In the genomic region with DNA sequence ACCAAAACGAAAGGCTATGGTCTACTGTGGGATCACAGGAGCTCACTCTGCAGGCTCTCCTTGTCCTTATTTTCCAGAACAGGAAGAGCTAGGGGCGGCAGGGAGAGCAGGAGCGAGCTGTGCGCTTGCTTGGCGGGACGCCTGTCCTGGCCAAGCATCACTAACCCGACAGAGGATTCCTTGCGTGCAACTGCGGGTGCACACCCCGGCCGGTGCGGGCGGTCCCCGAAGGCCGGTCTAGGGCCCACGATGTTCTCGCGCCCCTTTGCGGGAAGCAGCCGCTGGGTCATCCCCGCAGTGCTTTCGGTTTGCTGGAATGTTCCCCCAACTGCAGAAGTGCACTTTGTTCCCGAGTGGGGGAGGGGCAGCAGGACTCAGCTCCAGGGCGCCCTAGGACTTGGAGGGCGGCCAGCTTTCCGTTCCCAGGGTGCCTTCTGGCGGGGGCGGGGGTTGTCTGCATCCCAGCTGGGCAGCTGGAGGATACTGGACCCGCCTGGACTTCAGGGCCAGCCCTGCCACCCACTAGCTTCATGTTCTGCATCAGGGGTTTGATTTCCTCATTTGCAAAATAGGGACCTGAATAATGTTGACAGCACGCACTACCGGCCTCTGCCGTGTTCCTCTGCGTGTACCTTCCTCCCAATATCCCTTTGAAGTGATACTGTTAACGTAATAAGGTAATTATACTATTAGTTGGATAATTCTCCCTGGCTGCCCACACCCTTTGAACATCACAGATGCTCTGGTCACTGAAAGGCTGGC, we compare ENCODE assay signal across 8 mouse cellular contexts. TPM values are rescaled to one million over a fixed set of nuclear protein-coding genes. Genes with fewer than 3 reads are reported as not detected.
DNase-seq lines count a peak whose midpoint lies in the region; ATAC-seq and TF ChIP-seq lines count a peak whose summit lies in the region.

No protein-coding gene starts in this region.

- peak overlapping the region; percentile 66 for H3K4me3 ChIP-seq in lung, adult 2 months (replicated peaks; ENCODE audit: extremely low read depth, low read depth, low read length)
- H3K4me3 ChIP-seq in neural tube, embryonic 15.5 days (replicated peaks): peak overlapping the region; percentile 46

- H3K27ac ChIP-seq in neural tube, embryonic 15.5 days (replicated peaks): peak overlapping the region; percentile 88

- under 1% methylated on average over 34 of the region's 34 CpGs for WGBS in lung, adult 2 months
- WGBS in neural tube, embryonic 15.5 days: under 1% methylated on average over 34 of the region's 34 CpGs

- DNase-seq in Muller cell, postnatal 12 days (ENCODE audit: inconsistent ontology term): peak; percentile 98
- peak; percentile 73 for DNase-seq in cerebellum, adult 9-10 months
- DNase-seq in frontal cortex, adult 2 months (ENCODE audit: extremely low spot score in 1 of 2, low spot score in 1 of 2): peak; percentile 70 to 86
- peak; percentile 85 for DNase-seq in layer of hippocampus, adult 9-10 months (ENCODE audit: low spot score)
- peak; percentile 96 for DNase-seq in lung, adult 2 months
- DNase-seq in urinary bladder, adult 18-20 months (ENCODE audit: low spot score in 2 of 2): peak; percentile 67 to 77

- peak; percentile 42 to 53 for ATAC-seq in hematopoietic stem cell, adult 5-6 weeks (replicated peaks in 1 of 2; ENCODE audit: insufficient read depth in 1 of 2, low FRiP score in 2 of 2, low TSS enrichment in 1 of 2, low read depth in 1 of 2, poor library complexity in 2 of 2, severe bottlenecking in 2 of 2)
- peak; percentile 85 for ATAC-seq in neural tube, embryonic 15.5 days (ENCODE audit: low FRiP score)

- peaks cover 3% of the 10 kb centered on the region; the same call in 1 of the 2 replicates for H3K4me1 ChIP-seq in lung, adult 2 months (ENCODE audit: control insufficient read depth, insufficient read depth, low read length)
- peaks cover 23% of the 10 kb centered on the region for H3K4me1 ChIP-seq in neural tube, embryonic 15.5 days

- H3K9ac ChIP-seq in neural tube, embryonic 15.5 days (replicated peaks): peak overlapping the region; percentile 53

- H3K27me3 ChIP-seq in neural tube, embryonic 15.5 days (replicated peaks): no peaks in the 10 kb centered on the region

- peak overlapping the region; percentile 88 for H3K4me2 ChIP-seq in neural tube, embryonic 15.5 days

- H3K9me3 ChIP-seq in neural tube, embryonic 15.5 days (replicated peaks): no peaks in the 10 kb centered on the region

- TF ChIP-seq CTCF in lung, adult 2 months (IDR thresholded peaks at IDR 0.05; ENCODE audit: insufficient read depth, low read length): no peak

- H3K36me3 ChIP-seq in neural tube, embryonic 15.5 days: no peaks in the 10 kb centered on the region

- peak; percentile 65 for TF ChIP-seq POLR2A in lung, adult 2 months (IDR thresholded peaks at IDR 0.05; ENCODE audit: borderline replicate concordance, extremely low read depth, low read depth, low read length)

RNA-seq across cellular contexts. Expression of gene Skor1, which starts 39.6 kb away (rescaled TPM):
- polyA plus RNA-seq in frontal cortex, adult 2 months (2012; rRNA removed): 0.11 and 0.14 TPM in 2 replicates
- not detected in 2 replicates for total RNA-seq in hematopoietic stem cell, adult 5-6 weeks (2017)
- polyA plus RNA-seq in lung, adult 2 months (2012; rRNA removed): 0.02 and 0.07 TPM in 2 replicates
- 12.2 and 18.7 TPM in 2 replicates for polyA plus RNA-seq in neural tube, embryonic 15.5 days (2015; fragmentation: Nextera tagmentation; extraction: Ambion mirVana)

Comparison
In these comparisons a context has a peak if more than half of its experiments do, and no peak if none do; other contexts are left out.
1. Peak in every context shown above with its lines: DNase-seq, ATAC-seq, H3K4me3 ChIP-seq and H3K27ac ChIP-seq.
2. RNA of gene Skor1, which starts 39.6 kb away (polyA plus RNA-seq): 12.2 to 18.7 TPM in neural tube, embryonic 15.5 days; 0.11 to 0.14 TPM in frontal cortex, adult 2 months and 0.02 to 0.07 TPM in lung, adult 2 months; every median in the first group is over 10 times any median in the second.